Mouse (Mus musculus): ENCODE data around the gene Nanos3.

The Nanos3 gene

DNA sequence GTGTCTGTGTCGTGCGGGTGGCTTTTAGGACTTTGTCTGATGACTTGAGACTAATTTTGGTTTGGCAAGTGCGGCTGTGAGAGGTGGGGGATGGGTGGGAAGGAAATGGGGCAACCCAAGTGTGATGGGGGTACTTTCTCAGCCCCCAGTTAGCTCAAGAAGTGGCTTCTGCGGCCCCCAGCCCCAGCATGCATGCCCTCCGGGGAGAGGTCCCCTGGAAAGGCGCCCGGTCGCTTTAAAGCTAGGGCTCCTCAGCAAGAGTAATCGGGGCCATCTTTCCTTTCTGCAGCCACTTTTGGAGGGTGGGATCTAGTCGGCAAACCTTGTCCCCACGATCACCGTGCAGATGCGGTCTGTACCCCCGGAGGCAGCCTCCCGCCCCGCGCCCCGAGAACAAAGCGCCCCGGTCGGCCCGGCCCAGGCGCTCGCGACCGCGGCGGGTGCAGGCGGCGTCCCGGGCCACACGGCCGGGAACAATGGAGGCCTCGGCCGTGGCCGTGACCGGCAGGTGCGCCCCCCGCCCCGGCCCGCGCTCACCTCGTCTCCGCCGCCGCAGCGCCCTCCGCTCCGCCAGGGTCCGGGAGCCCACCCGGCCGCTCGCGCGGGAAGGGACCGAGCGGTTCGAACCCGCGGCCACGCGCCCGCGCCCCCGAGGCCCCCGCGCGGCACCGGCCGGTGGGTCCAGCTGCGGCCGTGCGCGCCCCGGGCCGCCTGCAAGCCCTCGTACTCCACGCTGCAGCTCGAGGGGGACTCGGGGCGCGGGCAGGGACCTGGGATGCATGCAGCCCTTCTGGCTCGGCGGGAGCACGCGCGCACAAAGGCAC, 1.5 kb downstream of the Nanos3 start:
- no peak for DNase-seq

DNA sequence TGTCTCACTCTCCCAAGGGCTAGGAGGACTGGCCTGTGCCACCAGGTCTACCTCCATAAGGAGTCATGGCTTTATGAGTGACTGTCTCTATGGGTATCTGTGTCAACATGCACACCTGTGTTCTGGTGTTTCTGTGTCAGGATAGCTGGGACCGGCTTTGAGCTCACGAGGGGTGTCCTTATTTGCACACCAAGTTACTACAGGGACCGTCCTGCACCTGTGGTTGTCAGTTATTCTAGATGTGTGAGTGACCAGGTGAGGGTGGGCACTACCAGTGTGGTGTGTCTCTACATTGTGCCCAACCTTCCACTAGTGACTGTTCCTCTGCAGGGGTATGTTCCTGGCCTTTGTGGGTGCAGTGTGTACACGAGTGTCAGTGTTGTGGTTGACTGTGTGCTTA, 2.2 kb downstream of the Nanos3 start:
- DNase-seq: no peak

DNA sequence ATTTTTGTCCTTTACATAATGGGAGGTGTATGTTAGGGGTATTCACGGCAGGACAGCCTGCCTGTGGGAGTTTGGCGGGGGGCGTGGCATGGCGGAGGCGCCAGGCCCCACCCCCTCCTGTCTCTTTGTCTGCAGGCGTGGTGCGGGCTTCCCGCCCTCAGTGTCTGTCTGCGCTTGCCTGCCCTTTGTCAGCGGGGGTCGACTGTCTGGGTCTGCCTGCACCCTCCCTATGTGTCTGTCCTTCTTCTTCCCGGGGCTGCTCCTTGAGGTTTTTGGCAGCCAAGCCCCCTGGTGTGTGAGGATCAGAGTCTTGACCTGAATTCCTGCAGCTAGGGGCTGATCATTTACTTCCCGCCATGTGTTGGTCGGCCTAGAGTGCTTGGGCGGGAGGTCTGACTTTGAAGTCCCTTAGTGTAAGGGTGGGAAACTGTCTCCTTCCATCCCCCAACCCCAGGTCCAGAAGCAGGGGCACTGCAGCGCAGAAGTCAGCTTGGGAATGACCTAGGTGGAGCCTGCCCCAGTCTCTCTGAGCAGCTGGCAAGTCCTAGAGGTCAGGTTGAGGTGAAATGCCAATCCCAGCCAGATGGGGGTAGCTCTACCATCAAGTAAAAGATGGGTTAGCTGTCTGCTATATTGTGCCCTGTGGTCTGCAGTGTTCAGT, 4.4 kb downstream of the Nanos3 start:
- no peak for DNase-seq

DNA sequence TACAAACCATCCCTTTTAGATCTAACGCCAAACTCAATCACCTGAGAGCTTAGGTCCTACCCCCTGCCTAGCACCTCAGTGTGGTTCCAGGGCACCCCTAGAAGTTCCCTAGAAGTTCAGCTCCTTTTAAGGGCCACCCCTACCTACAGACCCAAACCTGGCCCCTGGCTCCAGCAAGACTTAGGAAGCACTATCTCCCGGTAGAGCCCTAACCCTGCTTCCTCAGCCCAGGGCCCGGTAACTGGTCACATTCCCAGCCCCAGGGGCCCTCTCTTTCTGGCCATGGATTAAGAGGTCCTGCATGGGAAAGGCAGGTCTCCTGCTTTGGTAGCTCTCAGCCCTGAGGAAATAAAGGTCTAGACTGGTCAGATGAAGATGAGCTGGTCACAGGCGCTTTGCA, 5.1 kb downstream of the Nanos3 start:
- DNase-seq: no peak

DNA sequence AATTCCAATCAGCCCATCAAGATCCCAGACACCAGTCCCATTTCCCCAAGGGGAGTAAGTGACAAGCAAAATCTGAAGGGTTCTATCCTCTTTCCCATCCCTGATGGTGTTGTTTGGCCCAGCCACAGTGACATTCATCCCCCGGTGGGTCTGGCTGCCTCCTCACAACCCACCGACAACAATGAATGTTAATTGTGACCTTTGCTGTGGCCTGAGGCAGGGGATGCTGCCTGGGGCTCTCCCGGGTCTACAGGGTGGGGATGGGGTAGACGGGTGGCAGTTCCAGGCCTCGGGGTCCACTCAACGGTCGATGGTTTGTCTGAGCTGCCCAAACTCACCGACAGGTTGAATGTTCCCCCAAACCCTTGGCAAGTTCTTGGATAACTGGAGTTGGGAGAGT, 6.4 kb downstream of the Nanos3 start:
- DNase-seq: no peak

DNA sequence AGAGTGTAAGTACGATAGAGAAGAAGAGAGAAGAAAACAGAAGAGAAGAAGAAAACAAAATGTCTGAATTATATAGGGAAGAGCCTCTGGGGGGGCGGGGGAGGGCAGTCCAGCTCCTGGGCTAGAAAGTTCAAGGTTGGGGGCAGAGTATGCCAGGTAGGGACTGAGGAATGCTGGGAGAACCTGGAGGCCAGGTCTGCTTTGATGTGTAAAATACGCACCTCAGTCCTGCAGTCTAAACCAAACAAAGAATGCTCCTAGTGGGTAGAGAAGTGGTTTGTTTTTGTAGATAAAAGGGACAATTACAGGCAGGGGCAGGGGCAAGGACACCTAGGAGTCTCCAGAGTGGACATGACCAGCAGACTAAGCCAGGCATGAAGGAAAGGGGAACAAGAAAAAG, 7.6 kb downstream of the Nanos3 start:
- DNase-seq: no peak

DNA sequence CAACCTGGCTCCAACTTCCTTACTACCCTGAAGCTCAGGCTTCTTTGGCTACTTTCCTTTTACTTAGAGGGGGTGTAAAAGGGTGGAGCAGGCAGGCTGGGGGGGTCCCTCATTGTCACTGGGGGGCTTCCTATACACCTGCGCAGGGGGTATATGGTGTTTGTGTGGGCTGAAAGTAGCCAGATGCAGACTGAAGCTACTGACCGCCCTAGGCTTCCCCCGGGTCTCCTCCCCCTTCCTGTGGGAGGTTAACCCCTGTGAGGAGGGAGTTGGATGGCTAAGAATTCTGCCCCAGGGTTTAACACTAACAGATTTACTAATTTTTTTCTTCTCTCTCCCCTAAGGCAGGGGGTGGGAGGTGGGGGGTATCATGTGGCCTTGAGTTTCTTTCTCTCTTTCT, 8.5 kb downstream of the Nanos3 start:
- no peak for DNase-seq

DNA sequence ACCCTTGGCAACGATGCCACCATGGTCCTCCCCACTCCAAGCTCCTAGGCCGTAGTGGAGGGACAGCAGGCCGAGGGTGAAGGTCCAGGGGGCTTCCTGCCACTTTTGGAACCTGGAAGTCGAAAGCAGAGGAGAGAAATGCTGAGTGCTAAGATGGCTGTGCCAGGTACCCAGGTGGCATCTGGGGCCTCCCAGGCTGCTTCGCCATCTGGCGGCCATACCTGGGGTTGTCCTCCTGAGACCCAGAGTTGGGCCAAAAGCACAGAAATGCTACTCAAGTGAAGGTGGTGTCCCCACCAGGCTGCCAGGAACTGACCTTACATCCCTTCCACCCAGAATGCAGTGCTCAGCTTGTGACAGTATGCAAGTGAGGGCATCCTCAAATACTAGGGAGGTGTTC, 11.2 kb downstream of the Nanos3 start:
- no peak for DNase-seq

DNA sequence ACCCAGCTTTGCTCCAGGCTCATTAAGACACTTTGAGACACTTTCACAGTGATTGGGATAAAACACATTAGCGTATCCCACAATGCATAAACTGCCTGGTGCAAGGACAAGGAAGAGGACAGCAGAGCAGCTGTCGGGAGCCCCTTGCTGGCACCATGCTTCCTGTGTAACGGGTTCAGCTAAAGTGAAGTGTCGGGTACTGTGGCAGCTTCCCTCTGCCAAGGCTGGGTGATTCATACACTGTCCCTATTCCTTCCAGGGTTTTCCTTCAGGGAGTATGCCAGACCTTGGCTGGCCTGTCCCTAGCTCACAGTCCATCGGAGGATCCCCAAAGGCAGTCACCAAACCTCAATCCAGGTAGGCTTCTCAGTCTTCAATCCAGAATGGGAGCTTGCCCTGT, 14.9 kb downstream of the Nanos3 start:
- no peak for DNase-seq

DNA sequence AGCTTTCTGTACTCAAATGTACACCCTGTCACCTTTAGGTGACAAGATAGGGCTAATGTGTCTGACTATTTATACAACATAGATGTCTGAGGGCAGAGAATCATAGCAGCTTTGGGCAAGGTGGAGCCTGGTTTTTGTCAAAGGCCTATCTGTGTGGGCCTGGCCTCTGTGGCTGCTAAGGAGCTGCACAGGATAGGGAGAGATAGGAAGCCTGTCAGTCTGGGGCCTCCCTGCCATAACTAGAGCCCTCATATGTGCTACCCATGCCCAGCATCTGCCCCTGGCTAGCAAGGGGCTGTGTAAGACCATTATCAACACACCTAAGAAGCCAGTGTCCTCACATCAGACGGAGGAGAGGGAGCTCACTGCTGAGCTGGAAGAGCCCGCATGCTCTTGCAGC, 17.3 kb downstream of the Nanos3 start:
- no peak for DNase-seq

DNA sequence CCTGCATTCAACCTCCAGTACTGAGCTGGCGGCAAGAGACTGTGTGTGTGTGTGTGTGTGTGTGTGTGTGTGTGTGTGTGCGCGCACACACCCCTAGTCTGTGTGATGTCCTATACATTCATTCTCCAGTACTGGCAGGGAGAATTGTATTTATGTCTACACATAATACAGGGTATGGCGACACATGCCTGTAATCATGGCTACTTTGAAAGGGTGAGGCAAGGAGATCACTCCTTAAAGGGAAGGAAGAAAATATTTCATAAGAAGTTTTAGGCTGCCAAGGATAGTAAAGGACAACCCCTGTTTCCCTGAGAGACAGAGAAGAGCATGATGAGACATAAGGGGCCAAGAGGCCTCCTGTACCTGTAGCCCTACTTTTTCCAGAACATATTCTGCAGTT, 27.4 kb downstream of the Nanos3 start:
- DNase-seq: no peak

DNA sequence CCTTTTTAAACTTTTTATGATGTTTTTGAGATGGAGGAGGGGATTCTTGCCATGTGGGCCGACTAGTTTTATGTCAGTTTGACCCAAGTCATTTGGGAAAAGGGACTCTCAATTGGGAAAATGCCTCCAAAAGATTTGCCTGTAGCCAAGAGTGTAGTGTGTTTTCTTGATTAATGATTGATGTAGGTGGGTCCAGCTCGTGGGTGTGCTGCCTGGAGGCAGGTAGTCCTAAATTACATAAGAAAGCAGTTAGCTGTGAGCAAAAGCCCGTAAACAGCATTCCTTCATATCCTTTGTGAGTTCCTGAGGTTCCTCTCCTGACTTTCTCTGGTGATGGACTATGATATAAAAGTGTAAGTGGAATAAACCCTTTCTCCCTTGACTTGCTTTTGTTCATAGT, 35.8 kb downstream of the Nanos3 start:
- DNase-seq: peak; percentile 7

DNA sequence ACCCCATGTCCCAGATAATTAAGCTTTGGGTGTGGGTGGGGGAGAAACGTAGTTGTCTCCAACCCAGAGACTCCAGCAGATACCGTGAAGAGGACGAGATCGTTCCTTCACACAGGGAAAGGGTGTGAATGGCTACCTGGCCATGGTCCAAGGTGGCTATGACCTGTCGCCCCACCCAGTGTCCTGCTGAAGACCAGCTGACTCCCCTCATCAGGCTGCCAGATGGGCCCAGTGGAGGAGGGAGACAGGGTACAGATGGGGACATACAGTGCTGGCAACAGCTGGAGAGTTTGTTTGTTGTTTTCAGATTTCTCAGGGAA, 36.5 kb downstream of the Nanos3 start:
- no peak for DNase-seq

DNA sequence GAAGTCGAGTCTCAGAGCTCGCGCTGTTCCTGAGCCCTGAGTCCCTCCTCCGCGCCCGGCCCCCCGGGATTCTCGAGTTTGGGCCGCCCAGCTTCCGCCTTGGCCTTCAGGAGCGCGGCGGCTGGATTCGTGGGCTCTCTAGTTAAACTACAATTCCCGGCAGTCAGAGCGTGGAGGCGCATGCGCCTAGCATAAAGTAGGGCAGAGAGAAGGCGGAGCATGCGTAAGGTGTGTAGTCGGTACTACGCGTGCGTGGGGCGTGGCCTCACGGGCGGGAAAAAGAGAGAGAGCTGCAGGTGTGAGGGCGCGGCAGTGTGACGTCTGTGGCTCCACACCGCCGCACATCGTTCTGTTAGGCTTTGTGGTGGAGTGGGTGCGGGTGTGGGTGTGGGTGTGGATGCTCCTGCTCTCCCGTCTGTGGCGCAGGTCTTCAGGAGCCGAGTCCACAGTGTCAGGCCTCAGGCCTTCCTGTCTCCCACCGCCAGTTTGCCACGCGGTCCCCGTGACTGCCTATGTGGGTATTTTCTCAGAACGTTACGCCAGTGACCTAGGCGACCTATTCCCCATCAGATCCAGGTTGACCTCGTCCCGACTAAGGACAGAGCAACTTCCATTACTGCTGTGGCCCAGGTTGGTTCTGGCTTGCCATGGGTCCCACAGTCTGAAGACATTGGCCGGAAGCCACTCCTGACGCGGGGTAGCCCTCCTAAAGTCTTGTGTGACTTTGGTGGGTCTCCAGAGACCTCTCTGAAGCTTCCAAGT, 37.1 kb downstream of the Nanos3 start, which contains the start of the genes Cc2d1a and 4930432K21Rik:
TSS of gene Cc2d1a (minus strand) at position 168 of the 762 bp plus-strand sequence.
TSS of gene 4930432K21Rik (plus strand) at position 257 of the 762 bp plus-strand sequence.
- peak; percentile 94 for DNase-seq

DNA sequence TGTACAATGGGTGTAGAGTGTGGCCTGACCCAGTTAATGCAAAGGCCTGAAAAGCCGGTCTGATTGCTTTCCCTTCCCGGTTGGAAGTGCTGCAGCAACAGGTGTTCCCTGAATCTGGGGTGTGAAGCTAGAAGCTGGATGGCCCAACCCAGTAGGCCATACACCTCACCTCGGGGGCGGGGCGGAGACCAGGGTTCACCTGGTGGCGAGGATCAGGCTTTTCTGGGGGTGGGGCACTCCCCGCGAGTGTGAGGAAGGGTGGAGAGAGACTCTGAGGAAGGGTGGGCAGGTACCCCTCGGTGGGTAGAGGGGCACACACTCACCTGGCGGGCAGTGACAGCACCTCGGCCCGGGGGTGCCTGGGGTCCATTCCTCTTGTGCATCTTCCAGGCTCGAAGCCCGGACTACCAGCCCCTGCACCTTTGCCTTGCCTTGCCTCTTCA, 37.7 kb downstream of the Nanos3 start:
- DNase-seq: no peak

DNA sequence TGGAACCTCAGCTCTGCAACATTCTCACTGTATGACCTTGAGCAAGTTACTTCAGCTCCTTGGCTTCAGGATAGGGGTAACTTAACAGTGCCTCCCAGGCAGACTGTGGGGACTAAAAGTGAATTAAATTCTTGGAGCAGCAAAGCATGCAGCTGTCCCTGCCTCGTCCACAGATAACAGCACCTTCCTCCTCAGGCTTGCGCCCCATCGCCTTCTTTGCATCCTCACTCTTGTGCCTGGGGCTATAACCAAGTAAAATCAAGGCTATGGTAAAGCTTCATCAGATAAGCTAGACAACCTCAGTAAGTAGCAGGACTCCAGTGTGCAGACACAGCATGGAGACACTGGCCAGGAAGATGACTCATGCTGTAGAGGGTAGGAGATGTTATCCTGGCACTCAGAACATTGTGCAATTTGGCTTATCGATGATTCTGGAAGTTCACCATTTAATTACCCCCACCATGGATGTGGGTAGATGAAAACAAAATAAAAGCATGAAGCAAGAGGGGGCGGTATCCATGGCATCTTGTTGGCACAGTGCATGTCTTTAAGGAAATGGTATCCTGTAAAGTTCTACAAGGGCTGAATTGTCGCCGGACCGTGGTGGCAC, 40.3 kb downstream of the Nanos3 start:
- no peak for DNase-seq

DNA sequence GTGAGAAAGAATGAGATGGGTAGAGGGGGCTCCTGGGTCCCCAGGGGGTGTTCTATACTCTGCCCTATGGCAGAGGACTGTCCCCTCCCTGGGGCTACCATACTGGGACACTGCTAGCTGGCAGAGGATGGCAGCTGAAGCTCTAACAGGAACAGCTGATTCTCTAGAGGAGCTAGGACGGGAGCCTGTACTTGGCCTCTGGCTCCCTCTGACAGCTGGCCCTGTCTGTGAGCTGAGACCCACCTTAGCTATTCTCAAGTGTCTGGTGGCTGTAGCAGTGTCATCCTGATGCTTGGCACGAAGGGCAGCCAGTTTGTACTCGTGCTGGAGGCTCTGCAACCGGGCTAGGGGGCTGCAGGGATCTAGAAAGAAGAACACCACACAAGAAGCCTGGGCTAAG, 44.2 kb downstream of the Nanos3 start:
- DNase-seq: no peak

DNA sequence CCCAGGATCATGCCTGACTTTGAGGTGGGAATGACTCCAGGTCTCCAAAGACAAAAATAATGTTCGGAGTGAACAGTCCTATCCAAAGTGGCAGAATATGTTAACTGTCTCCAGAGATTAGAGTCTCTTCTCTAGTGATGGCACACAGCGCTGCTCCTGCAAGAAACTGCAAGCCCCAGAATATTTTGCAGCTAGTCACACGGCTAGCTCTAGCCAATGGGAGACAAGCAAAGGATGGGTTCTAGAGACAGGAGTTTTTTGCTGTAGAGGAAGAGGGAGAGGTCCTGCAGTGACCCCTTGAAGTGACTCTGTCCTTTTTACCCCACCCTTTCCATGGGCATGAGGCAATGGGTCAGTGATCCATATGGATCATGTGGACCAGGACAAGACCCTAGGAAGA, 47.2 kb downstream of the Nanos3 start:
- DNase-seq: no peak

DNA sequence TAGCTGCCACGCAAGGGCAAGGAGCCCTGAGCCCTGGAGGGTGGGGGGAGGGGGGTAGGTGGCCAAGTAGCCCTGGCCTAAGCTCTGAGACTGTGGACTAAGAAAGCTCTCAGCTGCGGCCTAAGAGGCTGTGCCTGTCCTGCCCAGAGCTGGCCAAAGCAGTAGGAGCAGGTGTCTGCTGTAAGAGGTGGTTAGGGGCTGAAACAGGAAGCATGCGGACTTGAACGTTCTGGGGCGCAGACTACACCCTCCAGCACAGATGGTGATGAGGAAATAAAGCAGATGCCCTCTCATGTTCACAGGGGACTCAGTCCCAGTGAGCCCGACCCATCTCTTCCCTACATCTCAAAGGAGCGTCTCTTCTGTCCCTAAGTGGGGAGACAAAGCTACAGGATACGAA, 52.8 kb downstream of the Nanos3 start:
- DNase-seq: no peak

DNA sequence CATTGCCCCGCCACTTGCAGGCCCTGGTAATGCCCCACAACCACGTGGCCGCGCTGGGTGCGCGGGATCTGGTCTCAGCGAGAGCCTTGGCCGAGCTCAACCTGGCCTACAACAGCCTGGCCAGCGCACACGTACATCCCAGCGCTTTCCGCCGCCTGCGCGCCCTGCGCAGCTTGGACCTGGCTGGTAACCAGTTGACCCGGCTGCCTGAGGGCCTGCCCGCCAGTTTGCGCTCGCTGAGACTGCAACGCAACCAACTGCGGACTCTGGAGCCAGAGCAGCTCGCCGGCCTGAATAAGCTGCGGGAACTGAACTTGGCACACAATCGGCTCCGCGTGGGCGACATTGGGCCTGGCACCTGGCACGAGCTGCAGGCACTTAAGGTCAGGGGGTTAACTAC, 54.2 kb downstream of the Nanos3 start:
- peak; percentile 52 for DNase-seq

DNA sequence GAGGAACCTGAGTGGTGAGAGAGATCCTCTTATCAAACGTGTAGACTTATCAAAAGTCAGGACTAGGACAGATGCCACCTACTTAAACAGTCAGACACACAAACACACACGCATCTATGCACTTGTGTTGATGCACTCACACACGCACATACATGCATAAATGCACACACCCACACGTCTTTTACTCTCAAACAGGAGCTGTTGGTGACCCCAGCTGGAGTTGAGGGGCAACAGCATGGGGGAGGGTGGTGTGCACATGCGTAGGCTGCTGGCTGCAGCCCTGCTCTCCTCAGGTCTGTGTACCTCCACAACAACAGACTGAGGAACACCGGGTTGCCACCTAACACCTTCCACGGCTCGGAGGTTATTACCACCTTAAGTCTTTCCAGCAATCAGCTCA, 56.7 kb downstream of the Nanos3 start:
- DNase-seq: no peak

DNA sequence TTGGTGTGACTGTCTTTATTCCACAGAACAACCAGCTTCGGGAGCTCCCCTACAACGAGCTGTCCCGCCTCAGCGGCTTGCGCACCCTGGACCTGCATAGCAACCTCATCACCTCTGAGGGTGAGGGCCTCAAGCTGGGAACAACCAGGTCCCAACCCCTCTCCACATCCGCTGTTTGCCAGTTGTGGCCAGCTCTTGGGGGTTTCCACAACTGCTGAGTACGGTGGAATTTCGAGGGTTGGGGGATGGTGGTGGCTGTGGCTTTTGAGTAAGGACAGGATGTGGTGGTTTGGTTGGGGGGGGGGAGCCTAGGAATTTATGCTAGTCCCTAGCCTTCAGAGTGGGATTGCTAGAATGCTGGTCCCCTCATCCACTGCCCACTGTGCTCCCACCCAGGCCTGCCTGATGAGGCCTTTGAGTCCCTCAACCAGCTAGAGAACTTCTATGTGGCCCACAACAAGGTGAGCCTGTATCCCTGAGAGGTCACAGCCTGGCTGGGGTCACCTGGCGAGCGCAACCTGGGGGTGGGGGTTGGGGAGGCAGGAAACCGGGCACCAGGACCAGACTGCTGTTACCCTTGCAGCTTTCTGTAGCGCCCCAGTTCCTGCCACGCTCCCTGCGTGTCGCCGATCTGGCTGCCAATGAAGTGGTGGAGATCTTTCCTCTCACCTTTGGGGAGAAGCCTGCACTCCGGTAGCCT, 57.7 kb downstream of the Nanos3 start:
- DNase-seq: no peak

DNA sequence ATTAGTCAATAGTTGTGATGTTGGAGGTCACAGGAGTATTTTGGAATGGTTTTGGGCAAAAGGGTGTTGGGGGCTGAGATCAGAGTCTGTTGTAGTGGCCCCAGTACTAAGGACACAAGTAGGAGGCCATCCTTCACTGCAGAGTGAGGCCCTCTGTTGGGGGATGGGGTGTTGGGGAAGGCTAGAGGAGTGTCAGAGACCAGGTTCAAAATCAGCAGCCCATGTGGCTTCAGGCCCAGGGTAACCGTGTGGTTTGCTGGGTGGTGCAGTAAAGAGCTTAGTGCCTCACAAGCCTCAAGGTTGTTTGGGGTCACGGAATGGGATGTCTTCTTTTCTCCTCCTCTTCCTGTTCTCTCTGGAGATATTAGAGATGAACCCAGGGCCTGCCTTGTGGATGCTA, 58.3 kb downstream of the Nanos3 start:
- no peak for DNase-seq

All from kidney, adult 18-20 months (tissue).